Mouse (Mus musculus) retina, adult 2 months (tissue): ENCODE data around the gene Selenom.

ENCODE experiments used
- DNase-seq: peaks from one replicate; pipeline ENCODE4 v3.0.0-alpha.2; 2012; ENCODE audit warnings: low read depth, low spot score

The Selenom gene

GRCm38 (mm10) chr11:3529476-3530252, 15.2 kb downstream of the Selenom start:
- no peak for DNase-seq

- no peak for DNase-seq
Measured at GRCm38 (mm10) chr11:3530731-3531130, 16.2 kb downstream of the Selenom start.

DNA sequence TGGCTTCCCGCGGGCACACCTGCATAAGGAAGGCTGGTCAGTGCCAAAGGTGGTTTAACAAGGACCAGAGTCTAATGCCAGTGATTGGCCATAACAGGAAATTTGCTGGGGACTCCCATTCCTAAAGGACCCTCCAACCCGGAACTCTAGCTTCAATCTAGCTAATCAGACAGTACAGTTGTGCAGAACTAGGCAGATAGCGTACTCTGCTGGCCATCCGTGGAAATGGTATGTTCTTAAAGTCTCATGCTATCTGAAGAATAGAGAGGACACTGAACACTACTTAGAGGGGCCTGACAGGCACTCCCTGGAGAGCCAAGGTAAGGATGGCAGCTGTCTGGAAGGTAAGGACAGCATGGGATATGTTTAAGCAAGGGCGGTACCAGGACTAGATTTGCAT, 17.1 kb downstream of the Selenom start:
- no peak for DNase-seq

GRCm38 (mm10) chr11:3532101-3532931, 17.8 kb downstream of the Selenom start:
- no peak for DNase-seq

DNA sequence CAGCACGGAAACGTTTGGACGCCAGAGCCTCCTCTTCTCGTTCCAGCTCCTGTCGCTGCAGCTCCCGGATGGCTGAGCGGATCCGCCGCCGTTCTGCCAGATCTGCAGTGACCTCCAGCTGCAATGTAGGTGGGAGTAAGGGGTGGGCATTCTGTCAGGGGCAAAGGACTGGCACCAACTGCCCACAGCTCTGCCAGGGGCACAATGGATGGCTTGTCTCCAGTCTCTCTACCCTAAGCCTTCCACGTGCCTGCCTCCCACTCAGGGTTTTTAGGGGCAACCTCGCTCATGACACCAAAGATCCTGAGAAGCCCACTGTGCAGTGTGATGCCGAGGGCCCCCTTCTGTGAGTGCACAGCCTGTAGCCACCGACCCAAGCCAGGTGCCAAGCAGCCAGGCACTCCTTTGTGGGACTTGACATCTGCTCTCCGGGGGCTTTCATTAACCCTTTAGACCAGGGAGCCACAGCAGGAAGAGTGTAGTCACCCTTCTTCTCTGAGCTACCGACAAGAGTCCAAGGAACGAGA, 19.0 kb downstream of the Selenom start:
- DNase-seq, result no peak

GRCm38 (mm10) chr11:3534956-3535355, 20.5 kb downstream of the Selenom start:
- no peak for DNase-seq

GRCm38 (mm10) chr11:3535406-3535986, 21.0 kb downstream of the Selenom start:
- DNase-seq, result peak; percentile 72

- DNase-seq, result no peak
Measured at GRCm38 (mm10) chr11:3536082-3536481, 21.6 kb downstream of the Selenom start.

DNA sequence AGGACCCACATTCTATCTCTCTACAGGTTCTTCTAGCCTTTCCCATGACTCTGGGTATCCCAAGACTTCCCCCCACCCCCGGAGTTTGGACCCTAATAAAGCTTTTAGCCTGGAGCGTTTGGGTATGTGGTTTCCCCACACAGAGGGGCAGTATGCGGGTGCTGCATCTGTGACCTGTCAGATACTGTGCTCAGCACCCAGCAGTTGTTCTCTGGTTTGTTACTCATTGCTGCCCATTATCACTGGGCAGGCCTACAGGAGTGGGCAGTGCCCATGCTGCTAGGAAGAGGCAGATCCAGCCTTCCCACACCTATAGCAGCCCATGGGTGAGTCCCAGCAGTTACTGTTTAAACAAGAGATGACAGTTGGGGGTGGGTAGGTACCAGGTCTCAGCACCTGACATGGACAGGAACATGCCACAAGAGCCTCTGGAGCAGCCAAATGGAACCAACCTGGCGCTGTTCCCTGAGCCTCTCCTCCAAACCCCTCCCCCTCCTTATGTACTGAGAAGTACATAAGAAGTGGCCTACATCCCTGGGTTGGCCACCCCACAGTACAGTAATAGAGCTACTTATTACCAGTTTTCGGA, 22.4 kb downstream of the Selenom start:
- DNase-seq, result no peak

DNA sequence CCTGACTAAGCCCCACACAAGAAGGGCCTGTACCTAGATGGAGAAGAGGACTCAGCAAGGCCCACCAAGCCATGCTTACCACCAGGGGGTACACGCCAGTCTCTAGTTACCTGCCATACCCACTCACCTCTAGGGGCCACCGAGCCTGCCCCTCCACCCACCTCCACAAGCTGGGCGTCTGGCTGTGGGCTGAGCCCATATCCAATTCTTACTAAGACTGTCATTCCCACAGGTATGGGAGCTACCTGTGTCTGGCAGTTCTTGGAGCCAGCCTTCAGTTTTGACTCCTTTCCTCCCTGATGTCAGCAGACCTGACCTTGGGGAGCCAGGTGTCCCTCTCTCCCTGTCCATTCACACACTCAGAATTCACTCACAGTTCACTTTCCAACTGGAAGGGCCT, 23.2 kb downstream of the Selenom start:
- no peak for DNase-seq

DNA sequence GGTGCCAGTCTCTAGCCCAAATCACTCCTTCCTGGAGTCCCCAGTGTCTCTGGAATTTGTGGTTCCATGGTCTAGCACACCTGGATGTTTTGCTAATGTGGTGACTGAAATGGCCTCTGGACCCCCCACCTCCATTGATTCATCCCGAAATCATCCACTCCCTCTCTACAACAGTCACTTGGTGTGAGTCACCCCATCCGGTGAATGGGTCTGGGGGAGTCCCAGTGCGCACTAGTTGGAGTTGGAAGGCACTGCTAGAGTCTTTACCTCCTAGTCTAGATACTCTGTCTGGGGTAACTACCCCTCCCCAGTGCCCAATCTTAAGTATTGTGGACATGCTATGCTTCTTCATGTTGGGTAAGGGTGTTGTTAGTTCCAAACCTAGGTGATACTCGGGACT, 23.9 kb downstream of the Selenom start:
- DNase-seq, result no peak

- DNase-seq, result peak; percentile 56
Measured at GRCm38 (mm10) chr11:3539111-3539825, 24.8 kb downstream of the Selenom start.

GRCm38 (mm10) chr11:3539826-3540196, 25.3 kb downstream of the Selenom start:
- DNase-seq, result no peak

DNA sequence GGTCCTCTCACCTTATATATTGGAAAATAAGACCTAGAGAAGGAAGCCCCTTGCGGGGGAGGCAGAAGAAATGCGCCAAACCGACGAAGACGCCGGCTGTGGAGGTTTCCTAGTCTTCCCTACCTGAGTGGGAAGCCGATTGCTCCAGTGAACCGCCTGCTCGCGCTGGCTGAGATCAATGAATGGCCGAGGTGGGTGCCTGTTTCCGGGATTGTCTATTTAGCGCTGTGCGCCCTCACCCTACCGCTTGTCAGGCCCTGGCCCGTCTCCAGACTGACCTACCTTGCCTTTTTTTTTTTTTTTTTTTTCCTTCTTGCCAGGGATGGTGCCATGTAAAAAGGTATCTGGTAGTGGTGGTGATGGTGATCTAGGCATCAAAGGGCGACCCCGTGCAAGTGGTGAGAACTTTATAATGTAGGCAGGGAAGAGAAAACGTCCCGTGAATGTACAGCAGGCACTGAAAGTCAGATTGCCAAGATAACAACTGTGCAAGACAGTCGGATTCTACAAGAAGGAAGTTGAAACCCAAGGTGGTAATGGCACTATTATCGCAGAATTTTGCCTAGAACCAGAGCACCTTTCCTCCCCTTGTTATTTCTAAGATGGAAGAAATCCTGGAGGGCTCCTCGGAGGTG, 26.1 kb downstream of the Selenom start, which contains the start of gene Smtn:
Gene Smtn, minus strand, starts transcription at position 162 of the 635 bp plus-strand sequence.
- no peak for DNase-seq

DNA sequence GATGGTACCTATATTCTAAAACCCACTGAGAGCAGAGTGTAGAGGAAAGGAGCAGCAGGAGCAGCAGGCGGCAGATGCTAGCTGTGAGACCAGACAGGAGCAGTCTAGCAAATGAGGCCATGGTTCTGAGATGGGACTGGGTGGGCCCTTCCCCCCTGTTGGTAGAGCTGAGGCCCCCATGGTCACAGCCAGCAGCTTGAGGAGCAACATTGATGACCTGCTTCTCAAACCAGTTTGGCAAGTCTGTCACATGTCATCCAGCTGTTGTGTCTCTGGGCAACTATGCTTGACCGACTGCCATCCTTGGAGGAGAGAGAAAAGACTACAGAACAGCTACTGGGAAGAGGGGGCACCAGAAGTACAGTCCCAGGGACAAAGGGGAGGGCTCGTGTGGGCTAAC, 27.4 kb downstream of the Selenom start:
- DNase-seq, result no peak

DNA sequence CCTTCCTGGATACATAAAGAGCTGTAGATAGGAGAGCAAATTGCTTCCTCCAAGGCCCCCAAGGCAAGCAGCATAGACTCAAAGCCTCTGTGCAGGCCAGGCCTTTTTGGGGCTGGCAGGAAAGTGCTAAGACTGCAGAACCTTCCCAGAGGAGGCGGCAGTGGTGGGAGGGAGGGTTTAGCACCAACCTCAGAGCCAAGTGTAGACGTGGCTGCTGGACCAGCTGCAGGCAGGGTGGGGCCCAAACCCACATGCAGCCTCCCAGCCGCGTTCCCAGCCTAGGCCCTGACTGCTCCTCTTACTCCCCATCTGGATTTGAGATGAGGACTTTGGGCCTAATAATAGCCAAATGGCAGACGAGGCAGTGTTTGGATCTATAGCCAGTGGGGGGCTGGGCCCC, 28.5 kb downstream of the Selenom start:
- no peak for DNase-seq

DNA sequence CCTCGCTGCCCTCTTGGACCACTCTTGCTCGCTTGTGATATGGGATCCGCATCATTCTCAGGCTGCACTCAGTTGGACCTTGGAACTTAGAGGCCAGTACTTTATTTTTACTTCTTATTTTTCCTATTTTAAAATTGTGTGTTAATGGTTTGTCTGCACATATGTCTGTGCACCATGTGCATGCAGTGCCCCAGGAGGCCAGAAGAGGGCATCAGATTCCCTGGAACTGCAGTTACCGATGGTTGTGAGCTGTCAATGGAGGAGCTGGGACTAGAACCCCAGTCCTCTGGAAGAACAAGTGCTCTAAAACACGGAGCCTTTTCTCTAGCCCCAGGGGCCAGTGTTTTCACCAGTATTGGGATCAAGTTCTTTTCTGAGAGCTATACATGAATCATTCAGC, 29.9 kb downstream of the Selenom start:
- DNase-seq, result no peak

DNA sequence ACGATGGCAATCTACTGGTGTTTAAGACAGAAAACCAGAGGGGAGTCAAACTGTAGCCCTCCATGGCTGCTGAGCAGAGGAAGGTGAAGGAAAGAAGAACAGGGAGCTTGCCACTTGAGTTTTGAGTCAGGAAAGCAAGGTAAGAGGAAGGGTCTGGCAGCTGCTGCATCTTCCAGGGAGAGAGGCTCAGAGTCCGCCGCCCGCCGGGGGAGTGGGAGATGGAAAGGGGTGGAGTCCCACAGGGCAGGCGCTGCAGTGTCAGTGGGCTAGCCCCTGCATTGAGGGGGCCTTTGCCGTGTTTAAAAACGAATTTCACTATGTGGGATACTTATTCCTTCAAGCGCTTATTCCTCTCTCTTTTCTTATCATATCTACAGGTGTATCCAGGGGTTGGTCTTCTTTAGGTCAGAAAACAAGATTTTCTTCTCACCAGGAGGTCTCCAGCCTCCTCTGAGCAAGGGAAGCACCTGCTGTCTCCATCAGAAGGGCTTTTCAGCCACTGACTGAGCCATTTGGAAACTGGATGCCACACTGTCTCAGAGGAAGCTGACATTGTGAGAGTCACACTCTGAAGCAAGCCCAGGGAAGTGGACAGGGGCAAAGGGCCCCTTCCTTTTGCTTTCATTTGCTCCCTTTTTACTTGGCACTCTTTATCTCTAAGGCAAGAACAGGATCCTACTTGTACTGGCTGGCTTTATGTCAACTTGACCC, 31.2 kb downstream of the Selenom start:
- DNase-seq, result no peak

DNA sequence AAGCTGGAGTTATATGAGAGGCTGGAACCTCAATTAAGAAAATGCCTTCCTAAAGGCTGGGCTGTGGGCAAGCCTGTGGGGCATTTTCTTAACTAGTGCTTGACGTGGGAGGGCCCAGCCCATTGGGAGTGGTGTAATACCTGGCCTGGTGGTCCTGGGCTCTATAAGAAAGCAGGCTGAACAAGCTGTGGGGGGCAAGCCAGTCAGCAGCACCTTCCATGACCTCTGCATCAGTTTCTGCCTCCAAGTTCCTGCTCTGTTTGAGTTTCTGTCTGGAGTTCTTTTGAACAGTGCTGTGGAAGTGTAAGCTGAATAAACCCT, 31.7 kb downstream of the Selenom start:
- DNase-seq, result no peak

- no peak for DNase-seq
Measured at GRCm38 (mm10) chr11:3547047-3547446, 32.6 kb downstream of the Selenom start.
